Mouse (Mus musculus) embryo, embryonic 11.5 days (tissue): ENCODE data around the gene Scgb2b19.
"Not testable (repeated sequence)": the region's sequence is repeated elsewhere in the genome, so short reads cannot be mapped to it uniquely, and the experiment has no call there.

Experiments
- DNase-seq: peaks from one replicate; pipeline ENCODE4 v3.0.0-alpha.2; 2012; ENCODE audit warnings: low read depth, low spot score

Scgb2b19 gene

DNA sequence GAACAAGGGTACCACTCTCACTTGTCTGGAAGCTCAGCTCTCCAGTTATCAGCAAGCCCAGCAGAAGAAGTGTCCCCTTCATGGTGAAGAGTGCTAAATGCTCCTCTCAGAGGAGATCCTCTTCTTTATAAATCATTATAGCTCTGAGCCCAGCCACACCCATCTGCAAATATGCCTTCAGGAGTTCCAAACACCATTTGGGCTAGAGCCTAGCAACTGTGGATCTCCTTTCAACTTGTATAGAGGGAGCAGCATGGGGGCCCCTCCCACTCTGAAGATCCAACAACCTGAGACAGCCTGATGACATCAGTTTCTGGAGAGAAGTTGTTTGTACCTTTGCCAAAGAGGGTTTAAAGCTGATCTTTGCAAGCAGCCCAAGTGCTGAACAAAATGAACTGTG, at the start of gene Scgb2b19:
Scgb2b19 (minus strand) TSS at position 101 of the 400 bp plus-strand sequence.
- not testable (repeated sequence) for DNase-seq

GRCm38 (mm10) chr7:33286991-33287390, 6.9 kb upstream of the Scgb2b19 start, which contains the start of gene Scgb1b19:
Scgb1b19 (plus strand) TSS chr7:33287291.
- DNase-seq = not testable (repeated sequence)
